Mouse (Mus musculus): ENCODE data around the gene Gm20821.
"Not testable (repeated sequence)": the region's sequence is repeated elsewhere in the genome, so short reads cannot be mapped to it uniquely, and the experiment has no call there.

The Gm20821 gene

GRCm38 (mm10) chrY:9781504-9781903, at the start of gene Gm20821:
TSS of gene Gm20821 (plus strand) at chrY:9781804.
- DNase-seq (ENCODE audit: low spot score) = not testable (repeated sequence)
